Mouse (Mus musculus) ES-Bruce4 (cell line): ENCODE measurements at regions not wholly inside any gene's neighbourhood (a gene's known extent, or its start where the extent isn't known, plus 50 kb on each side); places are given as distances from the start of the nearest gene placed in this dataset.

Experiments
- CTCF ChIP-seq: IDR thresholded peaks from one replicate; pipeline ENCODE4 v1.8.1; 2011; ENCODE audit warnings: low read depth, low read length
- EP300 ChIP-seq: IDR thresholded peaks from 2 replicates; pipeline ENCODE4 v1.6.1; 2011; ENCODE audit warnings: low read depth, low read length; ENCODE audit not compliant: insufficient read depth

GRCm38 (mm10) chr10:11608451-11608850 is 265.2 kb downstream of the Epm2a start:
- no peak for TF ChIP-seq CTCF
- TF ChIP-seq EP300, result no peak
